Mouse (Mus musculus): ENCODE results near the gene Nsun2.

- TF ChIP-seq POLR2A (IDR thresholded peaks at IDR 0.05; ENCODE audit: low read depth, low read length) (no peak), CTCF (IDR thresholded peaks at IDR 0.05; ENCODE audit: borderline replicate concordance, insufficient read depth, low read length) (no peak)
These were observed 25.9 kb downstream of the Nsun2 start for GRCm38 (mm10) chr13:69559291-69559961.

Measured in embryonic fibroblast, embryonic 13.5 days (primary cell).